Mouse (Mus musculus): Measurements from ENCODE around the gene Zkscan17.
A peak's percentile ranks its signal among the peaks of the same experiment; 100 is the strongest.

The Zkscan17 gene

DNA sequence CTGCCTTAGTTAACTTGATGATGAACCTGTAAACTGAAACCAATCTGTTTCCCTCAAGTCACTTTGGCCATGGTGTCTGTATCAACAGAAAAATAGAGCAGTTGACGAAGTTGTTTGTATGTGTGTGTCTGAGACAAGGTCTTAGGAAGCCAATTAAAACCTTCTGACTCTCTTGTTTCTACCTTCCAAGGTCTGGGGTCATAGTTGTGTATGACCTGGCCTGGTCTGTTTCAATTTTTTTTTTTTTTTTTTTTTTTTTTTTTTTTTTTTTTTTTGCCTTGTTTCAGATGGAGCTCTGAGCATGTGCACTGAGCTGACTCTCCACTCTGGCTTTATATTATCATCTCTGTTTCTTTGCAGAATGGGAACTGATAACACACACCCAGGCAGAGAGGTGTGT is 9.1 kb downstream of the Zkscan17 start:
- no peak for DNase-seq

DNA sequence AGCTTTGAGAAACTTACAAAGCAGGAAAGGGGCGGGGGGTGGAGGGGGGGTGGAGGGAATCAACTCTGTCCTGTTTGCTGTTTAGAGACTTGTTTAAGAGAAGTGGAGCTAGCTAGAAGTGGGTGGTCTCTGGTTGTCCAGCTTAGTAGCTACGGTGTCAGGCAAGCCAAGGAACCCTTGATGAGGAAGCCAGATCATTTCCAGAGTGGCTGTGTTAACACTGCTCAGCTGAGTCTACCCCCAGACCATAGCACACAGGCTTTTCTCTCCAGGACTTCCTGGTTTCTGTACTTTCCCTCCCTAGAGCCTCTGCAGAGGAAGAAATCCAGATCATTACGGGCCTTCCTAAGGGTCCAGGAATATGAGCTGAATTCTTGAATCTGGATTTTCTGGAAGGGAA is 11.8 kb downstream of the Zkscan17 start:
- DNase-seq = no peak

DNA sequence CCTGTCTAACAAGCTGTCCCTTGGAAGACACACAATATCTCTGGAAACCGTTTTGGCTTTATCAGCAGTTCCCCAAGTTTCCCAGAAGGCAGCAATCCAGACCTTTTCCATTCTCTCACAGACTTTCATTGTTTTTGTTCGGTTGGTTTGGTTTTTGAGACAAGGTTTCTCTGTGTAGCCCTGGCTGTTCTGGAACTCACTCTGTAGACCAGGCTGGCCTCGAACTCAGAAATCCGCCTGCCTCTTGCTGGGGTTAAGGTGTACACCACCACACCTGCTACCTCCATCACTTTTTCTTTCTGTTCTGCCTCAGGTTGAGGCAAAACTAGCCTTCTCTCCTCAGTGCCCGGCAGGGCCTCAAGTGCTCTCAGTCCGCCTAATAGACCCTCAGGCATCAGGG is 12.2 kb downstream of the Zkscan17 start:
- no peak for DNase-seq

DNA sequence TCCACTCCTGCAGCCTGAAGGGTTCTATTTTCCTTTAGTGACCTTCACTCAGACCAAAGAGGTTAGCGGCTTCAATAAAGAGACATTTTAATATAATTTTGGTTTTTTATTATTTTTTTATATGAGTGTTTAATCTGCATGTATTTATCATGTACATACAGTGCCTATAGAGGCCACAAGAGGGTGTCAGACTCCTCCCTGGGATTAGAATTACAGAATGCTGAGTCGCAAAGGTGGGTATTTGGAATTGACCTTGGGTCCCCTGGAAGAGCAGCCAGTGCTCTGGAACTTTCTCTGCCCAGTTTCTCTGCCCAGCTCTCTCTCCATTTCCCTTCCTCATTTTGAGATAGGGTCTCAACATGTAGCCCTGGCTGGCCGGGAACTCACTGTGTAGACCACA is 13.0 kb downstream of the Zkscan17 start:
- no peak for DNase-seq

DNA sequence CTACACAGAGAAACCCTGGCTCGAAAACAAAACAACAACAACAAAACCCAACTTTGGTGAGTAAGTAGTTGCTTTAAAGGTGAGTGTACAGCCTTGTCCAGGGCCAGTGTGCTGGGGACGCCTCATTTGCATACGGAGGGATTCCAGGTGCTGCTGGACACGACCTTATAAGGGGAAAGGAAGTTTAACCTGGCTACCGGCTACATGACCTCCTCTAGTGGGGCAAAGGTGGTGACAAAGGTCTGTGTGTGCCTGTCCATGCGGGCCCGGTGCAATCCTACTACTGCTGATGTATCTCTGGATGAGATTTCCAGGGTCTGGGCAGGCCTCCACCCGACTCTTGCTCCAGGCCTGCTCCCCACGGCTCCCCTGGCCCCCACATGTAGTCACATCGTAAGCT is 13.8 kb downstream of the Zkscan17 start:
- no peak for DNase-seq

DNA sequence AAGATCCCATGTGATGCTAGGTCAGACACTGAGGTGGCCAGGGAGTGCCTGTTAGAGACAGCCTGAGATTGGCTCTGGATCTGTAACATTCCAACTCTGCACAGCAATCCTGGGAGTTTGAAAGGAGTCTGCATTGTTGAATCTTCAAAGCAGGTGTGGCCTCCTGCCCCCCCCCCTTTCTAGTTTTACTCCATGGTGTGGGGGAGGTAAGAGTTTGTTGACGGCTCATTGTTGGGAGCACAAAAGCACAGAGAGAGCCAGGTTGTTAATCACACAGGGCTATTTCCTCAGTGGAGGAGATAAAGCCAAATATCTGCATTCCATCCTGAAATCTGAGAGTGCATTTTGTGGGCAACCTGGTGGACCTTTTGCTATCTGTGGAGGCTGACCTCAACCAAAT is 15.0 kb downstream of the Zkscan17 start:
- no peak for DNase-seq

DNA sequence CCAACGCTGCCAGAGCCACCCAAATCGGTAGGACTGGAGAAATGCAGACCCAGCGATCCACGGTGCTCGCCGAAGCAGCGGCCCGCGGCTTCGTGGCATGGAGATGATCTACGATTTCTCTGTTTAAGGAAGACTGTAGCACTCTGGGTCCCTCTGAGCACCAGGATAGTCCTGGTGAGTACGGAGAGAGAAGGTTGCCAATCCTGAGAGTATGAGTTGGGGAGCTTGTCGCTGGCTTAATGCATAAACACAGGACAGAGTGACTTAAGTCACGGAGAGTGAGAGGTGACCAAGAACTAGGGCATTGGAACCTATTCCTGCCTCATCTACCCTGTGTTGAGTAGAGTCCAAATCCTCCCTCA is 19.9 kb downstream of the Zkscan17 start:
- no peak for DNase-seq

DNA sequence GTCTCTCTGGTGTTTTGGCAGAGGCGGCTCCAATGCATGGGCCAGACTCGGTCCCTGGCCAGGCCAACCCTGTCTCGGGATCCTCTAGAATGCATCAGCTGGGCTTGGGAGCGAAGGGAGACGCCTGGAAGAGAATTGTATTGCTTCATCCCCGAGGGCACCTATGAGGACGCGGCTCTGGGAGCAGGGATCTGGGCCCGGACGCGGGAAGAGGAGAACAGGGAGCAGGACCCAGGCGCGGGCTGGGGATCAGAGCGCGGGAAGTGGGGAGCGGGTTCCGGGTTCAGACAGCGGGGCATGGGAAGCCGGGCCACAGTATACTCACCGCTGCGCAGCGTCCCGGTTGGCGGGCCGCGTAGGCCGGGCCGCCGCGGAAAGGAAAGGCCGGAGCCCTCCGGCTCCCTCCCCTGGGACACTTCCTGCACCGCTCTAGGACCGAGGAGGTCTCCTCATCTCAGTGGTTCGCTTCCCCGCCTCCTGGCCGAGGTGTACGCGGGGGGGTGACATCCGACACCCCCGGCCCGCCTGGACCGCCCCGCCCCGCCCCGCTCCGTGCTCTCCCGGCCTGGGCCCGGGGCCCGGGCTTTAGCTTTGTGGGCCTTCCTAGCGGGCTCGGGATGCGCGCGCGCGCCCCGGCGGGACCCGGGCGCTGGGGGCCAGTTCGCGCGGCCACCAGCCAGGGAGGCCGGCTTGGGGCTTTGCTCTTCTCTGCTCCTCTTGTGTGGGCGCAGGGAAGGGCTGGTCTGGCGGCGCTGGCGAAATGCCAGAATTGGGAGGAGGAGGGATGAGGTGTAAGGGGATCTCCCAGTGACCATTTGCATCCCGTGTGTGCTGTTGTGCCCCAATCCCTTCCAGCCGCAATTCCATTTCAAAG is 20.5 kb downstream of the Zkscan17 start:
- DNase-seq = peak; percentile 88

DNA sequence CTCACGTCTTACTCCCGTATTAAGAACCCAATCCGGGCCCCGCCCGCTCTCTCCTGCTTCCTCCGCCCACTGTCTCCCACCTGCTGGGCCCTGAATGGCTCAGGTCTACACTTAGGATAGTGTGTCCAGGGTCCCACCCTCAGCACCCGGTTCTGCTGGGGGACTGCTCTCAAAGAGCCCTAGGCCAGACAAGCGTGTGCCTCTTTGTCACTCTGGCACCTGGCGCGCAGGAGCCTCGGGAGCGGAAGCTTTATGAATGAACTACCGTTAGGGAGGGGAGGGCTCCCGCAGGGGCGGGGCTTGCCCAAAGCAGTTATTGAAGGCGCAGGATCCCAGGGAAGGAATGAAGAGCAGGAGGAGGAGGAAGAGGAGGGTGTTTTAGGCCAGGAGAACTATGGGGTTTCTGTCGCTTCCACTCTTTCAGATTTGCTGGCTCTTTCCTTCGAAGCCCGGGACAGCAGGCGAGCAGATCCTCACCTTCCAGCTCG is 21.2 kb downstream of the Zkscan17 start:
- DNase-seq = peak; percentile 80

DNA sequence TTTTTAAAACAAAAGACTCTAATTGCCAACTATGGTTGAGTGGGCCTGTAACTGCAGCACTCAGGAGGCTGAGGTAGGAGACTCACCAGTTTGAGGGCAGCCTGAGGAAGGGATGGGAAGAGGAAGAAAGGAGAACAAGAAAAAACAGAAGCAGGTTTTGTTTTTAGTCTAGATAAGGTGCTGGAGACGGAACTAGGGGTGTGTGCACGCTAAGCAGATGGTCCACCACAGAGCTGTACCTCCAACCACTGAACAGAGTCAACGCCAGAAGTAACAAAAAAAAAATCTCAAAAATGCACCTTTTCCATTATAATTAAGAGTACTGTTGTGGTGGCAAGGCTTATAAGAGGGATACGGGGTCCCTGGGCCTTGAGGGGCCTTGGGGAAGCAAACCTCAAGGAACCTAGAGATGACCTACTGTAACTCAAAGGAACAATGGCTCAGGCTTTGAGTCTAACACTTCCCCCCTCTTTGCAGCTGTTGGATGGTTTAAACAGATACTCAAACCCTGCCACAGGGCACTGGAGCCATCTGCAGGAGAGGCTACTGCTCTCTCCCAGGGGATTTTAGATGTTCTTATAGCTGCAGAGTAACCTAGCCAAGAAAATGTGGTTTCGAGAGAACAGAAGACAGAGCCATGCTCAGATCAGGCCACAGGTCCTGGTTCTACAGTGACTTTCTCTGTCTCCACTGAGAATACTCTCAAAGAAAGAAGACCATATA is 24.4 kb downstream of the Zkscan17 start:
- DNase-seq = no peak

DNA sequence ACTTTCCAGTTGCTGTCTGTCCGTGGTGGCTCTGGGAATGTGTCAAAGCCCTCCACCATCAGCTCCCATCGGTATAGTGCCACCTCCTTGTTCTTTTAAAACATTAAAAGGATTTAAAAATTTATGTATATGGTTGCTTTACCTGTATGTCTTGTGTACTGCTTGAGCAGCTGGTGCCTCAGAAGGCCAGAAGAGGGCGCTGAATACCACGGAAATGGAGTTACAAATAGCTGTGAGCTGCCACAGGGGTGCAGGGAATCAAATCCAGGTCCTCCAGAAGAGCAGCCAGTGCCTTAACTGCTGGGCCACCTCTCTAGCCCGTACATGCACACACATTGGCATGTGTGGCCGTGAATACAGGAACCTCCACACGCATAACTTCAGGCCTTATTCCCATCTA is 28.8 kb downstream of the Zkscan17 start:
- DNase-seq = no peak

DNA sequence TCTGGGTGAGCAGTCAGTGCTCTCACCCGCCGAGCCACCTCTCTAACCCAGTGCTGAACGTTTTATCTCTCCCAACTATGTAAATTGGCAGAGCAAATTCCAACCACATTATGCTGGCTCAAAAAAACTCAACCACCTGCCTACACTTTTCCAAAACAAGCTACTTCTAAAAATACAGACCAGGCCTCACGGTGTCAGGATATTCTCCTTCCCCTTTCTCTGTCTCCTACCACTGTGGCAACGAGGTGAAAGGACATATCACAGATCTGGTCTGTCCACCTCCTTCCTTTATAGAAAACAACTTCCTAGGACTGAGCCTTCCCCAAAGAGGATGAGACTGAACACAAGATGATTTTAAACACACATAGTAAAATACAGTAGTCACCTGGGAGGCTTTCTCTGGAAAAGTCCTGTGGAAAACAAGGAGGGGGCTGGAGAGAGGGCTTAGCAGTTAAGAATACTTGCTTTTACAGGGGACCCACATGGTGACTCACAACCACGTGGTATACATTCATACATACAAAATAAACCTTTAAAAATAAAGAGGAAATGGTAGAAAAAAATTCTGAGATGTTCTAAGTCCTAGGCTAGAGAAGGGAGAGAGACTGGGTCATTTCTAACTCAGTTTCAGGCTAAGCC is 29.8 kb downstream of the Zkscan17 start:
- DNase-seq = no peak

DNA sequence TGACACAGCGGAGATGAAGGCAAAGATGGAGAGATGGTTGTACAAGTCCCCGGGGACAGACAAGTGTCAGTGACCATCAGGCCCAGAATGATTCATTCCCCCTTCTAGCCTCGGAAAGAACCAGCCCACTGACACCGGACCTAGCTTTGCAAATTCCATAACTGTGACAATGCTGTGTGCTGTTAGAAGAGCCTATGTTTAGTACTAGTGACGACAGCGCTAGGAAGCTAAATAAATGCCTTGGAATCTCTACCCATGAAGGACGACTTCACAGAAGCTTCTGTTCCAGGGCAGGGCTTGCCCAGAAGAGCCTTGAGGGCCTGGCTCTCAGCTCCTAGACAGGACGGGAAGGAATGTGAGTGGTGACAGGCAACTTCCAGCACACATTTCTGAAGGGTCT is 40.3 kb downstream of the Zkscan17 start:
- DNase-seq = no peak

DNA sequence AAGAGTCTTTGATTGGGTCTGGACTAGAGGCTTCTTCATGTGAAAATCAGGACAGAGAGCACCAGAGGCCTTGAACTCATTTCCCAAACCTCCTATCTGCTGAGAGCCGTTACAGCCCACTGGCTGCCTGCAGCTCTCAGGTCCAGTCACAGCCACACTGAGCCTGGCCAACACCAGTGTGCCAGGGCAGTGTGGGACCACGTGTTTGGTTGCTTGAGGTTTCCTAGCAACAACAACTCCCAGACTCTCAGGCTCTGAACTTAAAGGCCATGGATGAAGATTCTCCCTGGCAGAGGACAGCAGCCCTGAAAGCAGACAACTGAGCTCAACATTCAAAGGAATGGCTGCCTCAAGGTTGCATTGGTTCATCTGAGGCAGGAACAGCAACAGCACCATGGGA is 40.9 kb downstream of the Zkscan17 start:
- no peak for DNase-seq

DNA sequence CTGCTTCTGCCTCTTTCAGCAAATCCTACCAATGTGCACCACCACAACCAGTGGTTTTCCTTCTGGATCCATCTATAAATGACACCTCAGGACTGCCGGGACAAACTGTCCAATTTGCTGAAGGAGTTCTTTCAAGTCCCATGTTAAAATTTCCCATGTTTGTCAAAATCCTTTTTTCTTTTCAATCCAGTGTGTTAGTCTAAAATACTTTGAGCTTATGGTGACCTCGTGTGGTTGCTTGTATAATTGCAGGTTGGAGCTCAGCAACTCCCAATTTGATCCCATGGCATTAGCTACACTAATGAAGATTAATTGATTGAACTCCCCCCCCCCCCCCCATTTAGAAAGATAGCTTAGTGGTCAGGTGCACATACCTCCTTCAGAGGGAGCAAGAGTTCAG is 43.3 kb downstream of the Zkscan17 start:
- DNase-seq = peak; percentile 31

DNA sequence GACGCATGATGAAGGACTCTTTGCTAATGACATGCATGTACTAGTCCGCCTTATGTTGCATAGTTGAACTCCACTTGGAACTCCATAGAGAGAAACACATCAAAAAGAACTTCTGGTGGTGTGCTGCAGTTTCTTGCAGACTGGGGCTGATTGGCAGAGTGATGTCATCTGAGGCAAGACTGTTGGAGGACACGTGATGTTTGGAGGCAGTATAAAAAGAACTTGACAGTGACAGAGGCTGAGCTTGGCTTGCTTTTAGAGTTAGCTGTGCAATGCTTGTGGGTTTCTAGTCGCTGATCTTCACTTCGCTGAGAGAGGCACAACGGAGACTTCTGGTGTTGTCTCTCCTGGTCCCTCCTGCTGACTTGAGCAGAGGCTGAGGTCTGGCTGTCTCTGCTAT is 49.3 kb downstream of the Zkscan17 start:
- DNase-seq = no peak

DNA sequence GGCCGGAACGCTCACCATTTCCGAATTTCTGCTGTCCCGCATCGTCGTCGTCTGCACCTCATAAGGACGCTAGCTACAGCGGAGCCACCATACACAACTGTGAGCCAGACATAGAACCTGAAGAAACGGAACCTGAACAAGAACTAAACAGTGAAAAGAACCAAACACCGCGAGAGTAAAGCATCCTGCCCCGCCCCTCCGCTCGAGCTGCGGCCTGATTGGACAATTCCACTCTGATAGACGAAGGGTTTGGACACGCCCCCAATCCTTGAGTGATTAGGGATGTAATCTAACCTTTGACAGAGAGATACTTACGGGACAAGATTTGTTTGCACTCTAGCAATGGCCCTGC is 54.2 kb downstream of the Zkscan17 start, which contains the start of gene Zfp867:
Zfp867 (minus strand) TSS at position 149 of the 352 bp plus-strand sequence.
- DNase-seq = peak; percentile 88

DNA sequence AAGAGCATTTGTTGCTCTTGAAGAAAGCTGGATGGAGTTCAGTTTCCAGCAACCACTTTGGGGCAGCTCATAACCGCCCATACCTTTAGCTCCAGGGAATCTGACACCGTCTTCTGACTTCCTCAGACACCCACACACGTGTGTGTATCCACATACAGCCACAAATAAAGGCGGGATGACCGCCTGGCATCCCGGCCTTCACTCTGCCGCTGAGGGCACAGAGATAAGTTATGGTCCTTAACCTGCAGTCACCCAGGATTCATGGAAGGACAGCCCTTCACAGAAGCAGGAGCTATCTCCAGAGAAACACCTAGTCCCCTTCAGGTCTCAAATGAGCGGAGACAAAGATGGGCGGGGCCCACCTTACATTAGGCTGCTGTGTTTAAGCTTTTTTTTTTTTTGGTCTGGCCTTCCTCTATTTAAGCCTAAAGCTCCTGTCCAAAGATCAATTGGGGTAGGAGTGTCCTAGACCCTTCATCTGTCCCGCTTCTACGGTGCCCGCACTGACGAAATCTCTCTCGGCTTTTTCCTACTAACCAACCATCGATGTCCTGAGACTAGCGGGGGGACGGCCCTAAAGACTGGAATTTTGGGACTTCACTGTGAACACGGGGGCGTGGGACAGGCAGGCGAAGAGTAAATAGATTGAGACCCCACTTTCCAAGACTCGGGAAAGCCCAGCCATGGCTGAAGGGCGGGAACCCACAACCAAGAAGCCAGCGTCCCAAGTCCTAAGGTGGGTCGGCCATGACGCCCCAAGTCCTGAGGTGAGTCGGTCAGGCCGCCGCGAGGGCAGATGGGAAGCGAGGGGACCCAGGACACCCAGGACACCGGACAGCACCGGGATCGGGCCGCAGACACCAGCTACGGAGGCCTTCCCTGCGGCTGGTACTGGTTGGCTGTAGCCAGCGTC is 54.9 kb downstream of the Zkscan17 start:
- no peak for DNase-seq

DNA sequence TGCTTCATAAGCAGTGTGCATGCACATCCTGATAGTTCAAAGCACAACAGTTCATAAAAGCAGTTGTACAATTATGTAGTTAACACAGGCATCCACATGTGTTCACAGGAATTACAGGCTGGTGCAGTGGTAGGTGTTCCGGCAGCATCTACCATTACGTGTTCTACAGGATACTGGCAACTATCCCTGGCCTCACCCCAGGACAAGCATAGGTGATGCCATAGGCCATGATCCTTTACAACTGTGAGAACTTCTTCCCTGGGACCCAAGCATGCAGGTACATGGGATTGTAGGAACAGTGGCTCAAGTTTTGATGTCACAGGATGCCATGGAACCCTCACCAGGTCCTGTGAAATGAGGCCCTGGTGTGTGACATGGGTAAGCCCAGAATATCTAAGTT is 66.1 kb downstream of the Zkscan17 start:
- DNase-seq = no peak

DNA sequence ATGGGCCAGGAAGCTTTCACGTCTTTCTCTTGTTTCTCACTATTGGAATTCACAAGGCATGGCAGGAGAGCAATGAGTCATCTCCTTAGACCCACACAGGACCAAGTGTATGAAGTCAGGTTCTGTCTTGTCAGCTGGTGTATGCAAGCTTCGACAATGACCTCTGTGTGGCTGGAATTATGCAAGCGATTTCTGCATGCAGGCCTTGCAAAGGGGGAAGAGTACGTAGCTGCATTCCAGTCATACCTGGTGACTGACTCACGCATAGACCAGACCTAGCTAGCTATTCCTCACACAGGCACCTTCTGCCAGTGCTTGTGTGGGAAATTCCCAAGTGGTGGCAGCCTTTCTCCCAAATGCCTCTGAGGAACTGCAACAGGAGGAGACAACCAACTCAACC is 67.6 kb downstream of the Zkscan17 start:
- no peak for DNase-seq

DNA sequence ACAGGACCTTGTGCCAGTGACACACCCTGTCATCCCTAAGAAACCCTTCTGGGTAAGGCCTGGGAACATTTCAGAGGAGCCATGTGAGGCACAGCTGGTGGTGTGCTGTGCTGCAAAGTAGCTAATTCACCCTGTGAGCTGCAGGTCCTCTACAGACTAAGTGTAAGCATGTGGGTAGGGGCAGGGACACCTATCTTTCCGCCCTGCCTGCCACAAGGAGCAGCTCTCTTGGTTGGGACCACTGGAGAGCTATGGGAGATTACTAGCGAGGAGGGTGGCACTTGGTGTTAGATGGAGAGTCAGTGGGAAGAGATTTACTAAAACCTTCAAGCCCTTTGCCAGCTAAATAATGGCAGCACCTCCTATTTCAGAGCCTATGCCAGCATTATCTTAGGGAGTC is 69.7 kb downstream of the Zkscan17 start:
- no peak for DNase-seq

DNA sequence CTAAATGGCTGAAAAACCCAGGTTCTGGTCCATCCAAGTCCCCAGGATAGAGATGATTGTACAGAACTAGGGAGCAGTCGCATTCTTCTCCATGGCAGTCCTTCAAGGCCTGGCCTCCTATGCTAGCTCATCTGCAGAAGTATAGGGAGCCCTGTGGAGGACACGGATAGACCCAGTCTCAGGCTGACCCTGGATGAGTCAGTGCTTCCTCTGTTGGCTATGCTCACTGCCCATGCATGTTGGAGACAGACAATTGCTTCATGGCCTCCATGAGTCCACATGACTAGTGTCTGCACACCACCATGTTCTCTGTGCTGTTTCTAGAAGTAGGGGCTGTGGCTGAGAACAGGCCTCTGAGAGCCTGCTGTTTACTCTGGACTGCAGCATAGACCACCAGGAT is 70.2 kb downstream of the Zkscan17 start:
- no peak for DNase-seq

DNA sequence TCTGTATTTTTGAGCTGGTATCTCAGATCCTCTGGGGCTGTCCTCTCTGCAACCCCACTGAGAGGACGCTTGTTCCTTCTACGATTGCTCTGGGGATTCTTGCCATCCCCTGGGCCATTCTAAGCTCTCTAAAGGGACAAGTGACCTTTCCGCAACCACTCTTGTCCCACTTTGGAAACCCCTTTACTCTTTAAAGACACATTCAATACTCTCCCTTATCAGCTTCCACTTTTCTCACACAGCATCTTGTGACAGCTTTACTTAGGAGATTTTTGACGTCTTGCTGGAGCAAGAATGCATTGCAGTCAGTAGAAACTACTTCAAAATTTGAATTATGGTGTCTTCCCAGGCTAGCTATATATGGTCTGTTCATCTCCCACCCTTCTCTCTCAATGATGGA is 75.5 kb downstream of the Zkscan17 start, which contains the start of gene Snap47:
Snap47 (minus strand) TSS at position 101 of the 400 bp plus-strand sequence.
- DNase-seq = no peak
